Mouse (Mus musculus) adrenal gland, adult 8-10 months (tissue): Measurements from ENCODE around the gene Map1s. TPM values are rescaled to one million over a fixed set of nuclear protein-coding genes. Genes with fewer than 3 reads are reported as not detected.

ENCODE experiments used
- DNase-seq: peaks from one replicate; pipeline ENCODE4 v3.0.0; 2022
- microRNA-seq, 2 experiments: library from miRNA; unstranded; fragments of <30 nt; microRNA quantifications; one replicate each; pipeline ENCODE4 v1.2.0; 2022
- total RNA-seq, 4 experiments: library from RNA; stranded (reverse); gene quantifications; 2 replicates each; pipeline ENCODE4 v1.2.4; 2022

Map1s gene
- total RNA-seq, 4 experiments from 2014 or later, result 35.7 to 54.1 (median 50.0) TPM

DNA sequence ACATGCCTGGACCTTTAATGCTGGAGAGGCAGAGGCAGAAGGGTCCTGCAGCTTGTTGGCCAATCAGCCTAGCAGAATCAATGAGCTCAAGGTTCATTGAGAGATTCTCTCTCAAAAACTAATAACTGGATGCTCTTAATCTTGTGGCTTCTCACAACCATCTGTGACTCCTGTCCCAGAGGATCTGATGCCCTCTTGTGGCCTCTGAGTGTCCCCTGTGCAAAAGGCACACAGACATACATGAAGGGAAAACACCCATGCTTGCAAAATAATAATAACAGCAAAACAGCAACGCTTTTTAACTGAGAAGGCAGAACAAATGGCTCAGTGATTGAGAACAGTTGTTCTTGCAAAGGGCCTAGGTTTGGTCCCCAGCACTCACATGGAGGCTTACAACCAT lies 44.1 kb downstream of the Map1s start:
- DNase-seq, result no peak

DNA sequence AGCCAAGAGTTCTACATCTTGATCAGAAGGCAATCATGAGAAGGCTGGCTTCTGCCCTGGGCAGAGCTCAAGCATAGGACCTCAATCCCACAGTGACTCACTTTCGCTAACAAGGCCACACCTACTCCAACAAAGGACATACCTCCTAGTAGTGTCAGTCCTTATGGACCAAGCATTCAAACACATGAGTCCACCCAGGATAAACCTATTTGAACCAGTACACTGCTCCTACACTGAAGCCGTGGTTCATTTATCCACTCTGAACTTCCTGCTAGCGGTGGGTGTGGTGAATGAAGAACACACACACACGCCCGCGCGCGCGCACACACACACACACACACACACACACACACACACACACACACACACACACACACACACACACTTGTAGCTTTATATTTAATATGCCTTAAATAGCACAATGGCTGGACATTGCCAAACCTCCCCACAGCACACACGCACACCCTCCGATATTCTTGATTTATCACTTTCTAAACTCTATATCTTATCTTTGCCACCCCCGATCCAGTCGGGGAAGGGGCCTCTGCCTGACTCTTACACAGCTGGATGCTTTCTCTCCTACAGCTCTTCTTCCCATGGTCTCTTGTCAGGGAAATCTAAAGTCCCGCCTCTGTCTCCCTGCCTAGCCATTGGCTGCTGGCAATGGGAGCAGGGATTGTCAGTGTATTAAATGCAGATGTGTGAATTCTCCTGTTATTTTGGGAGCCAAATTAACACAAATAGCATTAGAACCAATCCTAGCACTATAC lies 55.2 kb downstream of the Map1s start:
- DNase-seq, result no peak

DNA sequence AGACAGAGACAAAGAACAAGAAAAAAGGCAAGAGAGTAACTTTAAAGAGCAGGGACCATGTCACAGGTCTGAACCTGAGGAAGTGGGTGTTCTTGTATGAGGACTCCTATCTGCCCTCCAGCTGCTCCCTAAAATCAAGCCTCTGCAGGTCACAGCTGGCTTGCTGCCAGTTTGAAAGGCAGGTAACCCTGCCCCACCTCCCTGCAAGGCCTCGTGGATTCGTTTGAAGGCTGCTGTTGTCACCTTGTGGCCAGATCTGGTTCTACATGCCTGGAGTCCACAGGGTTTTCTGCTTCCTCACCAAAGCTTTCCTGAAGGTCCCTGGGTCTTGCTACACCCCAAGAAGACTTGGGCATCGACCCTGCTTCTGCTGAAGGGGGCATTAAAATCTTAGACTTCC lies 58.4 kb downstream of the Map1s start:
- DNase-seq, result no peak

DNA sequence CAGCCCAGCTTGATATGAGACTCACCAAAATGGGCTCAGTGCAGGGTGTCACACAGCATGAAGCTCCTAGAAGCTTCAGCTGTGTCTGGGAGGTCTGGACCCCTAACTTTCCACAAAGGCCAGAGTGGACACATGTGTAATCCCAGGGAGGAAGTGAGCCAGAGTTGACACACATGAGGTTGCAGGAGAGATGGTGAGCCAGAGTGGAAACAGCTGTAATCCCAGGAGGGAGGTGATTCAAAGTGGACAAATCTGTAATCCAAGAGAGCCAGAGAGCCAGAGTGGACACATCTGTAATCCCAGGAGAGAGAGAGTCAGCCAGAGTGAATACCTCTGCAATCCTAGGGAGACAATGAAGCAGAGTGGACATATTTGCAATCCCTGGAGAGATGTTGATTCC lies 59.1 kb downstream of the Map1s start:
- no peak for DNase-seq

Small RNA genes lying within 50 kb of the gene (microRNA-seq; reads per million reads assigned to microRNA genes)
- gene Mir1969, result 0 to 0.34 reads per million in 2 experiments
- 0.34 to 0.88 reads per million in 2 experiments for gene Mir7067

Other genes with a start within 250 kb of the Map1s start
- 100 to 1,000 TPM; 129 to 163 (median 131) TPM for gene Pgpep1, start 245.5 kb upstream of the Map1s start, total RNA-seq
- gene Lsm4, start 232.7 kb upstream of the Map1s start, total RNA-seq, result 100 to 1,000 TPM in 1 of 4 experiments, 10 to 100 TPM in 3; 81.4 to 101 (median 86.6) TPM
- 100 to 1,000 TPM; 187 to 329 (median 253) TPM for gene Jund, start 207.0 kb upstream of the Map1s start, total RNA-seq
- gene Iqcn, start 202.5 kb upstream of the Map1s start, total RNA-seq, result under 1 TPM in 3 of 4 experiments, not detected in 1; 0.07 to 0.09 (median 0.08) TPM
- not detected for gene Gm3336, start 187.4 kb upstream of the Map1s start, total RNA-seq
- under 1 TPM; 0.26 to 0.86 (median 0.30) TPM for gene Pde4c, start 182.2 kb upstream of the Map1s start, total RNA-seq
- gene Rab3a, start 151.3 kb upstream of the Map1s start, total RNA-seq, result 10 to 100 TPM; 59.6 to 90.1 (median 74.4) TPM
- 100 to 1,000 TPM; 106 to 166 (median 126) TPM for gene Mpv17l2, start 145.0 kb upstream of the Map1s start, total RNA-seq
- gene Pik3r2, start 129.2 kb upstream of the Map1s start, total RNA-seq, result 10 to 100 TPM; 44.0 to 73.8 (median 57.9) TPM
- 10 to 100 TPM; 17.8 to 37.7 (median 26.5) TPM for gene Mast3, start 100.9 kb upstream of the Map1s start, total RNA-seq
- under 1 TPM; 0.11 to 0.75 (median 0.22) TPM for gene Il12rb1, start 97.5 kb upstream of the Map1s start, total RNA-seq
- gene Arrdc2, start 66.2 kb upstream of the Map1s start, total RNA-seq, result 10 to 100 TPM; 11.7 to 17.7 (median 14.5) TPM
- gene Kcnn1, start 42.7 kb upstream of the Map1s start, total RNA-seq, result 1 to 10 TPM; 4.2 to 4.7 (median 4.4) TPM
- gene Ccdc124, start 32.0 kb upstream of the Map1s start, total RNA-seq, result 10 to 100 TPM; 48.5 to 68.7 (median 51.3) TPM
- not detected for gene Slc5a5, start 13.2 kb upstream of the Map1s start, total RNA-seq
- gene Rpl18a, start 8.5 kb upstream of the Map1s start, total RNA-seq, result 1,000 to 10,000 TPM; 1,169 to 1,386 (median 1,259) TPM